Mouse (Mus musculus): ENCODE measurements at regions not wholly inside any gene's neighbourhood (a gene's known extent, or its start where the extent isn't known, plus 50 kb on each side); places are given as distances from the start of the nearest gene placed in this dataset.

GRCm38 (mm10) chr7:125308433-125308832 lies 136.0 kb upstream of the Kdm8 start:
- no peaks in the 10 kb centered on the region for H3K27me3 ChIP-seq (ENCODE audit: insufficient read depth, low read length)

DNA sequence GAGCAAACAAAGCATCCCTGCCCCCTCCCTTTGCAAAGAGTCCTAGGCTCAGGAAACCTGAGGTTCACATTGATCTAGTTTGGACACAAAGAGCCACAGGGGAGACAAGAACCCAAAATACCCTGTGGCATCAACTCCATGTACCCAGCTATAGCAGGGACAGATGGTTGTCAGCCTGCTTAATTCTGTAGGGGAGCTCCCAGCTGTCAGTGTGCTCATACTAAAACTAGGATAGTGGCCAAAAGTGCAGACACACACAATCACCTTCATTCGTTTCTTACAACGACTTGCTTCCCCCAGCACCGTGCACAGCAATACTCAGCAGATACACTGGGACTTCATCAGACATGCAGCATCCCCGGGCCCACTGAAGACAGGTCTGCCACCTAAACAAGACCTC lies 133.5 kb upstream of the Kdm8 start:
- WGBS, result 50% methylated on average over 4 of the region's 4 CpGs
- Histone ChIP-seq H3K9ac (no peak overlapping the region), H3K4me1 (ENCODE audit: insufficient read depth) (no peaks in the 10 kb centered on the region), H3K27me3 (ENCODE audit: insufficient read depth, low read length) (no peaks in the 10 kb centered on the region), H3K36me3 (ENCODE audit: insufficient read depth) (no peaks in the 10 kb centered on the region), H3K4me3 (ENCODE audit: low read depth, low read length) (no peak overlapping the region), H3K27ac (ENCODE audit: low read depth, low read length) (no peak overlapping the region), H3K4me2 (ENCODE audit: low read depth) (no peak overlapping the region), H3K9me3 (ENCODE audit: low read length) (no peaks in the 10 kb centered on the region)
- ATAC-seq, result no peak
- no peak for TF ChIP-seq CTCF (IDR thresholded peaks at IDR 0.05; ENCODE audit: low read depth)
- peak; percentile 14 for DNase-seq

More at GRCm38 (mm10) chr7:125308433-125308832, 136.0 kb upstream of the Kdm8 start:
- no peaks in the 10 kb centered on the region for H3K4me1 ChIP-seq (ENCODE audit: insufficient read depth)
- no peak for ATAC-seq
- no peaks in the 10 kb centered on the region for H3K9me3 ChIP-seq (ENCODE audit: low read length)
- TF ChIP-seq CTCF (IDR thresholded peaks at IDR 0.05; ENCODE audit: low read depth), result no peak
- H3K9ac ChIP-seq, result no peak overlapping the region
- H3K4me3 ChIP-seq (ENCODE audit: low read depth, low read length), result no peak overlapping the region
- H3K36me3 ChIP-seq (ENCODE audit: insufficient read depth), result no peaks in the 10 kb centered on the region
- H3K4me2 ChIP-seq (ENCODE audit: low read depth), result no peak overlapping the region
- no peak for DNase-seq
- H3K27ac ChIP-seq (ENCODE audit: low read depth, low read length), result no peak overlapping the region
- WGBS, result 70% methylated on average over 3 of the region's 3 CpGs

DNA sequence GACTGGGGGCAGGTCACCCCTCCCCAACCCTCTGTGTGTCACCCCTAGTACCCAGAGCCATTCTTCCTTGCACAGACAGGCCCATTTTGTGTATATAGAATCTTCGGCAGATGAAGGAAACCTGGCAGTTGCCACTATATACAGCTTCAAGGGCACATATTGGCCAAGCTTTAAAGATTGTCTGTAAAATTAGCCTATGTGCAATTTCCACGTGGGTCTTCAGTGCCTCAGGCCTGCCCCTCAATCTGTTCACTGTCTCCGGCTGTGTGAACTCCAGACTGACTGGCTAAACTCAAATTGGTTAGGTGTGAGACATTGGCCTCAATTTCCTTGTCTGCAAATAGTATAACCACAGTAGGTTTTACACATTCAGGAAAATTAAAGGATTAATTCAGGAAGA lies 130.9 kb upstream of the Kdm8 start:
- H3K36me3 ChIP-seq (ENCODE audit: insufficient read depth), result no peaks in the 10 kb centered on the region
- TF ChIP-seq CTCF (IDR thresholded peaks at IDR 0.05; ENCODE audit: low read depth), result no peak
- WGBS, result 68% methylated on average over 3 of the region's 3 CpGs
- H3K27me3 ChIP-seq (ENCODE audit: insufficient read depth, low read length), result no peaks in the 10 kb centered on the region
- no peaks in the 10 kb centered on the region for H3K4me1 ChIP-seq (ENCODE audit: insufficient read depth)
- no peak overlapping the region for H3K4me3 ChIP-seq (ENCODE audit: low read depth, low read length)
- no peaks in the 10 kb centered on the region for H3K9me3 ChIP-seq (ENCODE audit: low read length)
- no peak overlapping the region for H3K9ac ChIP-seq
- H3K4me2 ChIP-seq (ENCODE audit: low read depth), result no peak overlapping the region
- no peak overlapping the region for H3K27ac ChIP-seq (ENCODE audit: low read depth, low read length)
- ATAC-seq (no peak), DNase-seq (no peak)

GRCm38 (mm10) chr7:125334769-125335168 lies 109.7 kb upstream of the Kdm8 start:
- Histone ChIP-seq H3K9ac (no peak overlapping the region), H3K27me3 (ENCODE audit: insufficient read depth, low read length) (no peaks in the 10 kb centered on the region; the same call in 1 of the 2 replicates), H3K4me1 (ENCODE audit: insufficient read depth) (no peaks in the 10 kb centered on the region), H3K4me3 (ENCODE audit: low read depth, low read length) (no peak overlapping the region), H3K4me2 (ENCODE audit: low read depth) (no peak overlapping the region), H3K9me3 (ENCODE audit: low read length) (no peaks in the 10 kb centered on the region), H3K27ac (ENCODE audit: low read depth, low read length) (no peak overlapping the region), H3K36me3 (ENCODE audit: insufficient read depth) (no peaks in the 10 kb centered on the region)
- ATAC-seq (no peak), DNase-seq (no peak)
- TF ChIP-seq CTCF (IDR thresholded peaks at IDR 0.05; ENCODE audit: low read depth), result no peak
- 43% methylated on average over 2 of the region's 2 CpGs for WGBS

DNA sequence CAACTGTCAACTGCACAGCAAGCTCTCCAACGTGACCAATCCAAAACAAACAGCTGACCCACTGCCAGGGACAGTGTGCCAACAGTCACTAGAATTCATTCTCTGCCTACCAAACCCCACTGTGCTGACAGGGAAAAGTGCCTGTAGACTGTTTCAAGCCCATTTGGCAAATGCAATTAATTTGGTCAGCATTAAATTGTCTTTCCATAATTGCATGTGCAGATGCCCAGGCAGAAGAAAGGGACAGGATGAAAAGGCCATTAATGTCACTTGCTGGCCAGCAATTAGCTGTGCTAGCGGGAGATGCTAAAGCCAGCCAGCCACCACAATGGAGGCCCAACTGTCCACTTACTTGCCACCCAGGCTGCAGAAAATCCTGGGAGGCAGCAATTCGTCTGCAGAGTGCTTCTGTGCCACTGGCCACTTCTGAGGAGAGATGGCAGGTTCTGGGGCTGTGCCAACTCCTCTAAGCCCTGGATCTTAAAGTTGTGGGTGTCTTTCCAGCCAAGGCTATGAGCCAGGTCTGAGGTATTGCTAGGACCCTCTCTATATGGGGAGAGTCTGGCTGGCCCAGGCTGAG lies 108.8 kb upstream of the Kdm8 start:
- Histone ChIP-seq H3K27ac (ENCODE audit: low read depth, low read length) (no peak overlapping the region), H3K36me3 (ENCODE audit: insufficient read depth) (no peaks in the 10 kb centered on the region), H3K4me2 (ENCODE audit: low read depth) (no peak overlapping the region), H3K4me1 (ENCODE audit: insufficient read depth) (no peaks in the 10 kb centered on the region), H3K9me3 (ENCODE audit: low read length) (no peaks in the 10 kb centered on the region), H3K27me3 (ENCODE audit: insufficient read depth, low read length) (no peaks in the 10 kb centered on the region; the same call in 1 of the 2 replicates), H3K4me3 (ENCODE audit: low read depth, low read length) (no peak overlapping the region), H3K9ac (no peak overlapping the region)
- WGBS, result 8% methylated on average over 3 of the region's 3 CpGs
- DNase-seq (peak; percentile 69), ATAC-seq (peak; percentile 85)
- no peak for TF ChIP-seq CTCF (IDR thresholded peaks at IDR 0.05; ENCODE audit: low read depth)

GRCm38 (mm10) chr7:125336826-125337225 lies 107.7 kb upstream of the Kdm8 start:
- H3K27me3 ChIP-seq (ENCODE audit: insufficient read depth, low read length), result no peaks in the 10 kb centered on the region; the same call in 1 of the 2 replicates
- WGBS, result 64% methylated on average over 3 of the region's 3 CpGs
- H3K4me3 ChIP-seq (ENCODE audit: low read depth, low read length), result no peak overlapping the region
- no peaks in the 10 kb centered on the region for H3K4me1 ChIP-seq (ENCODE audit: insufficient read depth)
- no peaks in the 10 kb centered on the region for H3K9me3 ChIP-seq (ENCODE audit: low read length)
- H3K36me3 ChIP-seq (ENCODE audit: insufficient read depth), result no peaks in the 10 kb centered on the region
- DNase-seq (no peak), ATAC-seq (no peak)
- no peak overlapping the region for H3K9ac ChIP-seq
- no peak overlapping the region for H3K27ac ChIP-seq (ENCODE audit: low read depth, low read length)
- no peak overlapping the region for H3K4me2 ChIP-seq (ENCODE audit: low read depth)
- no peak for TF ChIP-seq CTCF (IDR thresholded peaks at IDR 0.05; ENCODE audit: low read depth)

- no peak for TF ChIP-seq CTCF (IDR thresholded peaks at IDR 0.05; ENCODE audit: low read depth)
- no peaks in the 10 kb centered on the region for H3K36me3 ChIP-seq (ENCODE audit: insufficient read depth)
- no peak for DNase-seq
- no peaks in the 10 kb centered on the region for H3K9me3 ChIP-seq (ENCODE audit: low read length)
- ATAC-seq, result no peak
- H3K9ac ChIP-seq, result no peak overlapping the region
- H3K27ac ChIP-seq (ENCODE audit: low read depth, low read length), result no peak overlapping the region
- no peaks in the 10 kb centered on the region for H3K4me1 ChIP-seq (ENCODE audit: insufficient read depth)
- WGBS, result 86% methylated on average over 6 of the region's 6 CpGs
- no peaks in the 10 kb centered on the region; the same call in 1 of the 2 replicates for H3K27me3 ChIP-seq (ENCODE audit: insufficient read depth, low read length)
- H3K4me3 ChIP-seq (ENCODE audit: low read depth, low read length), result no peak overlapping the region
- H3K4me2 ChIP-seq (ENCODE audit: low read depth), result no peak overlapping the region
Observed at GRCm38 (mm10) chr7:125338177-125338751, 106.2 kb upstream of the Kdm8 start.

Data from forebrain, postnatal 0 days (tissue).